Mouse (Mus musculus): ENCODE measurements around the gene Grm5.
A peak's percentile ranks its signal among the peaks of the same experiment; 100 is the strongest.

The Grm5 gene

DNA sequence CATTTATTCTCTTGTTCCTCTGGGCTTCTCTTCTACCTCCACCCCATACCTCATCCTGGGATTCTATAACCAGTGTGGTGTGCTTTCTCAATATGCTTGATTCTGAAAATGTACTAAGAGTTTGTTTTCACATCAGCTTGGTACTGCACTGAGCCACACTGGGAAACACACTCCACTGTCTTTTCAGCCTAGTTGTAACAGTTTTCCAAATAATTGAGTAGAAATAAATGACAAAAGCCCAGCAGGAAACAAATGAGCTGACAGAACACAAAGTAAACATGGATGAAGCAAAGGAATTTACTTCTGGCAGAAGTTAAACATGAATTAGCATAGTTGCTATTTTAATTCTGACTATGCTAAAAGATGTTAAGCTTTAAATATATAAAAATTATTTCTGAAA lies 262.1 kb downstream of the Grm5 start:
- DNase-seq (ENCODE audit: low spot score in 2 of 2) = no peak

DNA sequence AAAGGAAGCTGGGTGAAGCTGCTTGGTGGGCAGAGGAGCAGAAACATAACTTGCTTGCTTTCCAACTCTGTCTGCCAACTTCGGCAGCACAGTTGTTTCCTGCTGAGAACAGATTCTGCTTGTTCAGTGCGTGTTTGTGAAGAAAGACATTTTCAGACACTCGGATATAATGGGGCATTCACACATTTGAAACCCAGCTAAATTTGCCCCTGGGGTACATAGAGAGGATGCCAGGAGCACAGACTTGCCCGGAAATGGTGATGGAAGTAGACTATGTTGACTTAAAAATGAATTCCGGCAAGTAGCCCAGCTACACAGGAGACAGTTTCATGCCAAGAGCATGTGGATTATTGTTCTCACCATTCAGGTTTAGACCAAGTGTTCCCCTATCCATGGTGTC lies 342.0 kb downstream of the Grm5 start:
- DNase-seq (ENCODE audit: low spot score in 2 of 2) = no peak

DNA sequence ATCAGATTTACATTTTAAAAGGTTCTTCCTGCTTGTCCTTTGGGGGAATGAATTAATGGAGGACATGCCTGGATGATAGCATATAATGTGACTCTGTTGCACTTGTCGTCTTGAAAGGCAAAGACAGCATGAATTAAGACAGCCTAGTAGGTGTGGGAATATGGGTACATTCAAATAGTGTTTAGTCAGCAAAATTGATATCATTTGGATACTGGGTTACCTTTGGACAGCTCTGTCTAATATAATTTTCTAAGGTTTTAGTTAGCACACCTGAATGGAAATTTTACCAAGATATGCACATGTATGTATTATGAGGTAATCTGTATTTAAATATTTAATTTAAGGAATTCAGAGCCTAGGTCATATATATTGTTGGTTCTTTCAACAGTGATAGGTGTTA lies 353.4 kb downstream of the Grm5 start:
- DNase-seq (ENCODE audit: low spot score in 2 of 2) = no peak

DNA sequence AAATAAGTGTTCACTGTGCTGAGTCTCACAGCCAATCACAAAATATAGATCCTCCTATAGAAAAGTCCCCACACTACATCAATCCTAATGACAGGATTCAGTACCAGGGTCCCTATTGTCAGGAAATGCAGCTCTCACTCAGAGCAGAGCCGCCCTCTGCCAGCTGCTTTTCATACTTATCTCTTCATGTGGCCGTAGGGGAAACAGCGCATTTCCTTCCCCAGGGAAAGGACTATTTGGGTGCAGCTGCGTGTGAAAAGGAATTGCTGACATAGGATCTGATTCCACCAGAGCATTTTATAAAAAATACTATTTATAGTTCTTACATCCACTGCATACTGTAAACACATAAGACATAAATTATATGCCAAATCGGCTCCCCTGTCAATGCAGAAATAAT lies 354.3 kb downstream of the Grm5 start:
- DNase-seq (ENCODE audit: low spot score in 2 of 2) = no peak

DNA sequence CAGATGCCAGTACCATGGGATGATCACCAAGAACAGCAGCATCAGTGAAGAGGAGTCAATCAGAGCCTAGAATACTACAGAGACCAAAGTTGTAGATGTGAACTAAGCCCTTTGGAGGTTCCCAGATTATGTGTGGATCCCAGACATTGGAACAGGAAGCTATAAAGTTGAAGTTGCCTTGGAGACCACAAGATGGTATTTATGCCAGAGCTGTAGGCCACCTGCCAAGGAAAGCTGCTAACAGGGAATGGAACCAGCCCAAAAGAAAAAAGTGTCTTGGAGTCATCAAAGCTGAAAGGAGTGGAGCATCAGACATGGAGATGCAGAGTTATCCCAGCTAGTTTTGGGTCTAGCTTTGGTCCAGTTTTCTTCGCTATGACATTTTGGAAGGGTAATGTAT lies 366.2 kb downstream of the Grm5 start:
- no peak for DNase-seq (ENCODE audit: low spot score in 2 of 2)

DNA sequence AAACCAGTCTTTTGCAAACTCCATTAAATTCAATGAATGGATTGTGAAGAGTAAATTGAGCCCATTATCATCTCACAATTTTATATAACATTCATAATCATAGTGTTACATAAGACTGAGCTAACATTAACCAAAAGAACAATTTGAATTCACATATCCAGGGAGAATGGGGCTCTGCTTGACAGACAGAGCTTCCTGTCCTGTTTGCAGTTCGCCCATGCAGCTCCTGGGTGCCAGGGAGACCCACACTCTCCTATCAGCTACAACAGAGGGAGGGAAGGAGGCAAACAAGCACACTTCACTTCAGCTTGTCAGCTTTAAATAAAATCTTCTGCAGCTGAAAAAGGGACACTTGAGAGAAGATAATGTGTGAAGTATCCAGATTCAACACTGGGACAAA lies 389.2 kb downstream of the Grm5 start:
- DNase-seq (ENCODE audit: low spot score in 2 of 2) = no peak

DNA sequence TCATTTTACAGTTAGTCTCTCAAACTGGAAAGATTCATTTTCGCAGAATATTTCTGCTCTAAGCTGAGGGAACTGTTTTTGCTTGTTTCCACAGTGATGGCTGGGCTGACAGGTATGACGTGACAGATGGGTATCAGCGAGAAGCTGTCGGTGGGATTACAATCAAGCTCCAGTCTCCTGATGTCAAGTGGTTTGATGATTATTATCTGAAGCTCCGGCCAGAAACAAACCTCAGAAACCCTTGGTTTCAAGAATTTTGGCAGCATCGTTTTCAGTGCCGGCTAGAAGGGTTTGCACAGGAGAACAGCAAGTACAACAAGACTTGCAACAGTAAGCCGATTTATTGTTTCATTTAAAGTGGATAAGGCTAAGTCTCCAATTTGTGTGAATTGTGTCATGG lies 391.1 kb downstream of the Grm5 start:
- DNase-seq (ENCODE audit: low spot score in 2 of 2) = no peak

DNA sequence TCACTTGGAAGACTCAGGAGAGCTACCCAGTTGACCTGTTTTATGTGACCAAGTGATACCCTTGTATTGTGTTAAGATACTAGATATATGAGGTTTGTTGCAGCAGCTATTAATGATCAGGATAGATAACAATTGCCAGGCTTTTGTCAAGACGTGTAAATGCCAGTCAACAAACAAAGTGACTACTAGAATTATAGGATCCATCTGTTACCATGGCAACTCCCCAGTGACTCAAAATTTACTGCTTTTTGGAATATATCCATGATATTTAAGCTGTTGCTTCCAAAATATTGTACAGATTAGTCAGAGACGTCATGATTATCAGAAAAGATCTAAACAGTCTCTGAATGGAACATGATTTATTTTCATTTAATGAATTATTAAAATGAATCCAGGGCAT lies 399.5 kb downstream of the Grm5 start:
- no peak for DNase-seq (ENCODE audit: low spot score in 2 of 2)

DNA sequence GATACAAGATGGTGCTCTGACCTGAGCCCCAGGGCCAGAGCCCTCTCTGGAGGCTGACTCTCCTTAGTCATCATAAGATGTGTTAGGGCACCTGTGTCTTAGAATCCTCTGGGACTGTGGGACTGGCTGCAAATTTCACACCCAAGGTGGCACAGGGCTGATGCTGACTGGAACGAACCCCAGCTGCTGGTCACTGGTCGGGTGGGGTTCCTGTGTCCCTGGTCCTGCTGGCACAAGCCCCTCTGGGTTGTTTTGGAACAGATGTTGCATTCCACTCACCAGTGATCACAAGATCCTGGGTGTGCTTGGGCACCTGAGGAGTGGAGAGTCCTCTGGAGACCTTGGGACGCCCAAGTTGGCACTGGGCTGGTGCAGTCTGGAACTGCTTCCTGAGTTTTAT lies 430.5 kb downstream of the Grm5 start:
- DNase-seq (ENCODE audit: low spot score in 2 of 2) = no peak

DNA sequence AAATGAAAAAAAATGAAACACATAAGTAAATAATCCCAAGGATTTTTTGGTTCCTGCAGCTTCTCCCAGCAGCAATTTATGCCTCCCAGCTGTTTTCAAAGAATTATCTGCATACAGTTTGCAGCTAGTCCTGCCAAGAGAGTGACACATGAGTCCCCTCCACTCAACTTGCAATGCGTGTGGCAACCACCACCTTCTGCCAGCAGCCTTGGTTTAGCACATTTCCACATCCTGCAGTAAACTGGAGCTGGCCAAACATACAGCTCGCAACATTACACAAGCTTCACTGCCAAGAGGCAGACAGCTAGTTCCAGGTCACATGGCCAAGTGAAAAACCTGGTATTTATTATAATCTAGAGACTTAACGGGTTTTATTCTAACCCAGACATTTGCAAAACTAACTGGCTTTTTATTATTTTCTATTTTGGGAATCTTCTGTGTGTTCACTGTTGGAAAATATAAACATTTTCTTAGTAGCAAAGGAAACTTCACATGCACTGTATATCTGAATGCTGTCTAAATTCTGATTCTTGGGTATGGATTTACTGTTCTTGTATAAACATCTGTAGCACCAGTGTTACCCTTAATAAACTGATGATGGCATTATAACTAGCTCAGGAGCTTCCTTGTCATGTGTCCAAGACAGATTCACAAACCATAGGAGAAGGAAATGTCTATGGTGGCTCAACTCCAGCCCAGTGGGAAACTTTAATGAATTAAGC lies 443.6 kb downstream of the Grm5 start:
- DNase-seq (ENCODE audit: low spot score in 2 of 2) = no peak

DNA sequence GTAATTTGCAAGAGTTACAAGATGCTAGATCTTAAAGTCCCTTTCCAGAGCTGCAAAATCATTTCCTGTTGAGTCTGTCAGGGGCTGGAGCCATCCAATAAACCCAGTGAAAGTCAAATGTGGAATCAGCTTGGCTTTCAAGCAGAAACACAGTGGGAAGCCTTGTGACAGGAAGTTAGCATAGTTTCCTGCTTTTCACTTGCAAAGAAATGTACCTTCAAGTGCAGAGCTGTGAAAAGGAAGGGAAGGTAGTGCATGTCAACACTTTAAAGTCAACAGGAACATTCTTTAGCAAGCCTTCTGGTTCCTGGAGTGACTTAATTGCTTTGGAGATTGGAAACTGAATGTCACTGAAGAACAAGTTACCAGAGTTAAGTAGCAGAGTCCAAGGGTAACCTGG lies 463.4 kb downstream of the Grm5 start:
- DNase-seq (ENCODE audit: low spot score in 2 of 2) = no peak

DNA sequence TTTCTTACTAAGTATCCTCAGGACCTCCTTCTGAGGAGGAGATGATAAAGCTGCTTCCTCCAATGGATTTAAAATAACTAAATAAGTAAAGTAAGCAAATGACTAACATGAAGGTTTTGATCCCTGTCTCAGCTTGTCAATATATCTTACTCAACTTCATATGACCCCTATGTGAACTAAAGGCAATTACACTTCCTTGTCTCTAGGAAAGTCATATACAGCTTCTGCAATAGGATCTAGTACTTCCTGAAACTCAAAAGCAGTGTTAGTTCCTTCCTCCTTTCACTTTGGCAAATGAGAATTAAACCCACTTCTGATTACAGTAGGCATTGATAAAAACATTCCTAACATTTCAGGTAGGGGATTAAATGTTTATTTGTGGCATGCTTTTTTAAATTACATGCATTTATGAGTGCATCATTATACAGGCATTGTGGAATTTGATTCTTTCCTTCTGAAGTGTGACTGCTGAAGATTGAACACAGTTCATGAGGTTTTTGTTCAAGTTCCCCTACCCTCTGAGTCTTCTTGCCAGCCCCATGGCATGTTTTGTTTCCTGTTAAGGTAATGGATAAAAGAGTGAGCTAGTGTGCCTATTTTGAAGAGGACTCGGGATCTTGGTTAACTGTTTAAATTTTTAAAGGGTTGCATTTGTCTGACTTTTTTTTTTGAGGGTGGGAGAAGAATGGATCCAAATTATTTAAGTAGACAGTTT lies 470.4 kb downstream of the Grm5 start:
- no peak for DNase-seq (ENCODE audit: low spot score in 2 of 2)

DNA sequence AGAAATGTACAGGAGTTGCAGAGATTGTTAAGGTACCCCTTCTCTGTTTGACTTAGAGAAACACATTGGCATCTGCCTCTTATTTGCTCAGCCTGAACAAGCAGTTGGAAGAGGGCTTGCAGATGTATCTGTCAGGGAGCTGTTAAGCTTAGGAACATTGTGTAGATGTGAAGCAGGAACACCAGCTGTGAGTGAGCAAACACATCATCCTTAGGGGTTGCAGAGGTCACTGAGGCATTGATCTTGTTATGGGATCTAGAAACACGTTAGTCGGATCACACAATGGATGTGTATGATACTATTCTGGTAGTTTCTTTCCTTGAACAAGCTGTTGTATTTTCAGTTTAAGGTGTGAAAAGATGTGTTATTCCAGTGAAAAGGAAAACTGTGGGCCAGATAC lies 472.5 kb downstream of the Grm5 start:
- DNase-seq (ENCODE audit: low spot score in 2 of 2) = no peak

DNA sequence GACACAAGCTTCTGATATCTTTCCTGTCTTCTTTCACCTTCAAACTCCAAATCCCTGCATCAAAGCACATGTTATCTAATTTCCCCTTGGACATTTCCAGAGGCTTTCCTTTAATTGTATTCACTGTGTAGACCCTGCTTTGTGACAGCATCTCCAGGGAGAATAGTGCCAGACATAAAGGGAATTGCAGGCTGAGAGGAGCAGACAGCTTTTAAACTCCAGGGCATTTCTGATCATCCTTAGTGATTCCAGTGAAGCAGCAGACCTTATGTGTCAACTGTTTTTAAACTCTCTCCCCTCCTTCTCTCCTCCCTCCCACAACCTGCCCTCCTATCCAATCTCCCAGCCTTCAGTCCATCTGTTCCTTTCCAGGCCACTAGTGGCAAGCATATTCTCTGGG lies 507.1 kb downstream of the Grm5 start:
- DNase-seq (ENCODE audit: low spot score in 2 of 2) = no peak

DNA sequence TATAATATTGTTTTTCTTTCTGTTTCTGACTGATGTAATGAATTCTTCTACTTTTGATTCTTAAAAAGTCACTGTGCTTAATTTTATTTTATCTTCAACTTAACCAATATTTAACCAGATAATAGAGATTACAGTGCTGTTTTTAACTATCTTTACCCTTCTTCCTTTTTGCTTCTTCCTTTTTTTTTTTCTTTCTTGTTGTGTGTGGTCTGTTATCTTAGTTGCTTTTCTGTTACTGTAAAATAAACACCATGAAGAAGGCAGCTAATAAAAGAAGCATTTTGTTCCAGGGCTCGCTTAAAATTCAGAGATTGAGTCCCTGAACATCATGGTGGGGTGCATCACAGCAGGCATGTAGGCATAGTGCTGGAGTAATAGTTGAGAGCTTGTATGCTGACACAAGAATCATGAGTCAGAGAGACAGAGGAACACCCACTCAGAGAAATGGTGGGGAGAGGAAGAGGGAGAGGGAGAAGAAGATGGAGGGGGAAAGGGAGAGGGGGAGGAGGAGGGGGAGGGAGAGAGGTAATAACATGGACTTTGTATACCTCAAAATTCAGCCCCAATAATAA lies 512.7 kb downstream of the Grm5 start:
- DNase-seq (ENCODE audit: low spot score in 2 of 2) = no peak

DNA sequence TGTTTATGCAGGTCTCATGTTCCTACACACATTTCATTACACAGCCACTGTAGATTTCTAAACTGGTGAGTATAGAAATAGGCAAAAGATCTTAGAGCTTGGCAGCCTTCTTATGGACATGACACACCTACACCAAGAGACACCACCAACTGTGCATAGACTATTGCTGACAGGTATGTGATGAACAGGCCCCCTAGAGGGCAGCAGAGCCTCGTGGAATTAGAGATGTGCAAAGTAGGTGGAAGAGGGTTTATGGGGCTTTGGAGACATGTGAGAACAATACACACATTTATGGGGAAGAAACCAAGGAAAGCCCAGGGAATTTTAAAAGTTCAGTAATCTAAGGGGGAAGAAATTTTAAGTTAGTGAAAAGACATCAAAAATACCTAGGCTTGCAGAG lies 513.7 kb downstream of the Grm5 start:
- DNase-seq (ENCODE audit: low spot score in 2 of 2) = peak; percentile 29 to 78

DNA sequence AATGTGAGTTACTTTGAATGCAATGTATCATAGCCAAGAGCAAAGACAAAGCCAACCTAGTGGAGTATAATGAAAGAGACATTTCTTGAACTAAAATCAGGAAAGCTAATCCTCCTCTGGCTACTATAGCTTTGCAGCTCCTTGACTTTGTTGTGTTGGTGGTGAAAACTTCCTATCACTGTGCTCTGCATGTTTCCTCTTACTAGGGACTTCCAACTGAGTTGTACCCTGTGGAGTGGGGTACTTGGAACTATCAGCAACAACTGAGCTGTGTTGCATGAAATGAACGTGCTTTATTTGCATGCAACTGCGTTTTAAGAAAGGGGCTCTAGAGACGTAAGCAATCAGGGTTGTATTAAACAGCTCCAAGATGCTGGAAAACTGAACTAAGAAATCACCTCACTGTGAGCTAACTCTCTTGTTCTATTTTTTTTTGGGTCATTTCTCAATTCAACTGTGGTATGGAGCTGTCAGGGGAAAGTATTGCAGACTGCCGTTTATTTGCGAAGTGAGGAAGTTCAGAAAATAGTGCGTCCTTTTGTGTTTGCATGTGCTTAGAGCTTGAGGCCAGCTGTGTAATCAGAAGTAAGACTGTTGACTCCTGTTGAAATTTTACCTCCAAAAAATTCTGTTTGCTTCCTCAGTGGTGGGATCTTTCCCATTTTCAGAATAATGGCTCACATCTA lies 532.9 kb downstream of the Grm5 start:
- DNase-seq (ENCODE audit: low spot score in 2 of 2) = no peak

DNA sequence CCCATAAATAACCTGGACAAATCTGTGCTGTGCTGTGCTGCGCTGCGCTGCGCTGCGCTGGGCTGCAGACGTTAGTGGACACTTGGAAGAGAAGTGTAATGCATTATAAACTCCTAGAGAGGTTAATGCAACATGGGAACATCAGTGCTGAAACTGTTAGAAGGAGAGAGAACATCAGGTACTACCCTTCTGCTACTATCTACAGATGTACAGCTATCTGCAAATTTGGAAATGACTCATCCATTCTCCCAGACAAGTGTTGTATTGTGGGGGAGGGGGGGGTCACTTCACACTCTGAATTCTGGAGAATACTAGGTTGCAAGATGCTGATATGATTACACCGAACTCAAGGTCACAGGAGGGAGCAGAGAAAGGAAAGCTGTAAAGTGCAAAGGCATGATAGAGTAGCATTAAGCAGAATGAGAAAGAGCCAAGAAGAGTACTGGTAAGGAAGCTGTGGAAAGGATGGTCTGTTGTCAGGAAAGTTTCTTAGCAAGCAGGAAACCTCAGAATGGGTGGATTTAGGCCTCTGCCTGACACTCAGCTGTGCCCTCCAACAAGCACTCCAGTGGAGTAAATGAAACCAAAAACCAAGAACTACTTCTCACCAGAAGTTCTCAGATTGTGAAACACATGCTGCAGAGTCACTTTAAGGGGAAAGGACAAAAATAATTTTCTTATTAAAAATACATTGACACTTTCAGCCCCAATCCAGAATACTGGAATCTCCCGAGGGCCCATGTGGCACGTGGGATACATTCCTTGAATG lies 544.3 kb downstream of the Grm5 start:
- DNase-seq (ENCODE audit: low spot score in 2 of 2) = no peak

DNA sequence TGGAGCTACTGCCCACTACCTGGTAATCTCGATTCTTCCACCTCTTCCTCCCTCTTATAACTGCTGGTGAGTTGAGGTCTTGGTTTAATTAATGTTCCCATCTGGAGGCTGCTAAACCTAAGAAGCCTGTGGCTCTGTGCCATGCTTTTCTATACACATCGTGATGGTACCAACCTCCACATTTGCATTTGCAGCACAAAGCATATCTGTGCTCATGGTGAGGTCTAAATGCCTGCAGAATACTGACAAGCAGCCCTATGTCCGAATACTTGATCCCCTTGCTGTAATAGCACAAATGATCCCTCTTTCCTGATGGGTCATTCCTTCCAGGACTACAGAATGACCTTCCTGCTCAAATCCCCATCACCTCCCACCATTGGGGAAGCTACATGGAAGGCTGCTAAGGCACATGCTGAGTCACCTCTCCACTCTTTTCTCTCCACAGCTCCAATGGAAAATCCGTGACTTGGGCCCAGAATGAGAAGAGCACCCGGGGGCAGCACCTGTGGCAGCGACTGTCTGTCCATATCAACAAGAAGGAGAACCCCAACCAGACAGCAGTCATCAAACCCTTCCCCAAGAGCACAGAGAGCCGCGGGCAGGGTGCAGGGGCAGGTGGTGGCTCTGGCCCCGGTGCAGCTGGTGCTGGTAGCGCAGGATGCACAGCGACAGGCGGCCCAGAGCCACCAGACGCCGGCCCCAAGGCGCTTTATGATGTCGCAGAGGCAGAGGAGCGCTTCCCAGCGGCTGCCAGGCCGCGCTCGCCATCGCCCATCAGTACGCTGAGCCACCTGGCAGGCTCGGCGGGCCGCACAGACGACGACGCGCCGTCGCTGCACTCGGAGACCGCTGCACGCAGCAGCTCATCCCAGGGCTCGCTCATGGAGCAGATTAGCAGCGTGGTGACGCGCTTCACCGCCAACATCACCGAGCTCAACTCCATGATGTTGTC lies 545.8 kb downstream of the Grm5 start:
- peak in 1 of 2 experiments; percentile 27 for DNase-seq (ENCODE audit: low spot score in 2 of 2)

DNA sequence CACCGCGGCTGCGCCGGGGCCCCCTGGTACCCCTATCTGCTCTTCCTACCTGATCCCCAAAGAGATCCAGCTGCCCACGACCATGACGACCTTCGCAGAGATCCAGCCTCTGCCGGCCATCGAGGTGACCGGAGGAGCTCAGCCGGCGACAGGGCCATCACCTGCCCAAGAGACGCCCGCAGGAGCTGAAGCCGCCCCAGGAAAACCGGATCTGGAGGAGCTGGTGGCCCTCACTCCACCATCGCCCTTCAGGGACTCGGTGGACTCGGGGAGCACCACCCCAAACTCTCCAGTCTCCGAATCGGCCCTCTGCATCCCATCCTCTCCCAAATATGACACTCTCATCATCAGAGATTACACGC lies 546.5 kb downstream of the Grm5 start:
- DNase-seq (ENCODE audit: low spot score in 2 of 2) = no peak

Measured in spleen, postnatal 10 days (tissue).